Mouse (Mus musculus) liver, adult 2 months (tissue): Measurements from ENCODE around the gene Lrch3.

Experiments used
- CTCF ChIP-seq: fragments of 200-500 bp; IDR thresholded peaks from 2 replicates; pipeline ENCODE4 v1.5.1; 2011; ENCODE audit warnings: low read depth, low read length, control low read depth
- POLR2A ChIP-seq: fragments of 200-500 bp; IDR thresholded peaks from 2 replicates; pipeline ENCODE4 v1.6.1; 2011; ENCODE audit warnings: low read length, control low read depth; ENCODE audit not compliant: insufficient read depth; ENCODE audit errors: extremely low read depth

DNA sequence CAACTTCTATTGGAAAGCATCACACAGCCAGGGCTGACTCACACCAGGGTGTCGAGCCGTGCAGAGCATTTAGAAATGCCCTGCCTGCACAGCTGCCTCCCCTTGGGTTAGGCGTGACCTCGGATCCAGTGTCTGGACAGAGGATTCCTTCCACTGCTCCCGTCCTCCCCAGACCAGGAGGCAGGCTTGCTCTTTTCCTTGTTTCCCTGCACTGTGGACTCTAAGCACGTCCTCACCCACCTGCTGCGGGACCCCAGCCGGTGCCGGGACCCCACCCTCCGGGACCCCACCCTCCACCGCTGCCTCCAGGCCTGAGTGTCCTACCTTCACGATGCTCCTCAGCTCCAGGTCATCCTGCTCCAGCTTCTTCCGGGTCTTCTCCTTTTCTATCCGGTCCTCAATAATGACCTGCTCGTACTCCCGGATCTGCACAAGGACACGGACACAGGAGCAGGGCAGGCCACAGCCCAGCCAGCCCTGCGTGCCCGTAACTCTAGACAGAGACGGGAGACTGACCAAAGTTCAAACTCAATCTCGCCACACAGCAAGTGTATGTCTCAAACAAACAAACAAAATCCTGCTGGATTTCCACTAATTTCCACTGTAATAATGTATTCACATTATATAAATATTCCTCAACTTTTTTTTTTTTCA is 105.3 kb downstream of the Lrch3 start:
- TF ChIP-seq POLR2A (no peak), CTCF (no peak)
